Mouse (Mus musculus) liver, embryonic 13.5 days (tissue): ENCODE measurements around the gene BC030499. TPM values are rescaled to one million over a fixed set of nuclear protein-coding genes. Genes with fewer than 3 reads are reported as not detected.

Experiments used
- ATAC-seq: fragments of 200-750 bp; cut with Nextera tagmentation; 2 replicates; pipeline ENCODE4 v1.8.0; 2017; ENCODE audit warnings: low read depth, mild to moderate bottlenecking, moderate number of reproducible peaks, moderate library complexity
- DNase-seq: peaks from one replicate; pipeline ENCODE4 v3.0.0; 2022
- H3K27ac ChIP-seq: fragments of 300-500 bp; sonication (generic); 2 replicates; pipeline ENCODE4 v1.5.1; 2015; ENCODE audit warnings: moderate library complexity, mild to moderate bottlenecking, inconsistent platforms
- H3K27me3 ChIP-seq: fragments of 300-500 bp; sonication (generic); 2 replicates; pipeline ENCODE4 v1.6.1; 2015; ENCODE audit warnings: mild to moderate bottlenecking, inconsistent platforms
- H3K36me3 ChIP-seq: fragments of 300-500 bp; sonication (generic); 2 replicates; pipeline ENCODE4 v1.6.1; 2015; ENCODE audit warnings: mild to moderate bottlenecking, inconsistent platforms
- H3K4me1 ChIP-seq: fragments of 300-500 bp; sonication (generic); replicated peaks from 2 replicates; pipeline ENCODE4 v1.6.1; 2015; ENCODE audit warnings: inconsistent platforms
- H3K4me2 ChIP-seq: fragments of 300-500 bp; sonication (generic); 2 replicates; pipeline ENCODE4 v1.6.1; 2015; ENCODE audit warnings: inconsistent platforms, mild to moderate bottlenecking, moderate library complexity
- H3K4me3 ChIP-seq: fragments of 300-500 bp; sonication (generic); replicated peaks from 2 replicates; pipeline ENCODE4 v1.5.1; 2015; ENCODE audit warnings: mild to moderate bottlenecking, inconsistent platforms
- H3K9ac ChIP-seq: fragments of 300-500 bp; sonication (generic); 2 replicates; pipeline ENCODE4 v1.6.1; 2015; ENCODE audit warnings: mild to moderate bottlenecking, inconsistent platforms
- H3K9me3 ChIP-seq: fragments of 300-500 bp; sonication (generic); replicated peaks from 2 replicates; pipeline ENCODE4 v1.6.1; 2016; ENCODE audit warnings: inconsistent platforms
- WGBS: fragments of 180-500 bp; shearing (Covaris S2); methylation state at CpG from one replicate; pipeline ENCODE4 v1.1.7; 2015; ENCODE audit not compliant: insufficient replicate concordance; 5-methylcytosine and 5-hydroxymethylcytosine counted together
- polyA plus RNA-seq: library from polyadenylated mRNA; unstranded; fragments of >200 nt; fragmentation: Nextera tagmentation; extraction: Ambion mirVana; gene quantifications from 2 replicates; pipeline ENCODE4 v1.2.1, GENCODE M21; 2015

The BC030499 gene
- polyA plus RNA-seq, 1 experiment from 2014 or later = 0.06 TPM

- Histone ChIP-seq H3K36me3 (peaks cover 95% of the 10 kb centered on the region), H3K27me3 (no peaks in the 10 kb centered on the region), H3K9ac (no peak overlapping the region), H3K4me3 (no peak overlapping the region), H3K27ac (no peak overlapping the region), H3K4me2 (no peak overlapping the region), H3K9me3 (no peaks in the 10 kb centered on the region), H3K4me1 (peaks cover 15% of the 10 kb centered on the region)
- 88% methylated on average over 8 of the region's 8 CpGs for WGBS
- no peak for DNase-seq
- ATAC-seq = no peak
Observed at GRCm38 (mm10) chr11:78310861-78311511, 20.3 kb downstream of the BC030499 start.

- H3K27me3 ChIP-seq = no peaks in the 10 kb centered on the region
- peaks cover 97% of the 10 kb centered on the region for H3K36me3 ChIP-seq
- ATAC-seq (no peak), DNase-seq (no peak)
- no peak overlapping the region for H3K9ac ChIP-seq
- H3K4me2 ChIP-seq = no peak overlapping the region
- H3K4me3 ChIP-seq = no peak overlapping the region
- WGBS = 94% methylated on average over 2 of the region's 2 CpGs
- no peaks in the 10 kb centered on the region for H3K9me3 ChIP-seq
- H3K4me1 ChIP-seq = no peaks in the 10 kb centered on the region
- no peak overlapping the region for H3K27ac ChIP-seq
Observed at GRCm38 (mm10) chr11:78313662-78314061, 23.0 kb downstream of the BC030499 start.

- H3K4me3 ChIP-seq = no peak overlapping the region
- WGBS = 88% methylated on average over 2 of the region's 2 CpGs
- no peak overlapping the region for H3K9ac ChIP-seq
- peaks cover 92% of the 10 kb centered on the region for H3K36me3 ChIP-seq
- no peaks in the 10 kb centered on the region for H3K9me3 ChIP-seq
- H3K27ac ChIP-seq = no peak overlapping the region
- H3K4me1 ChIP-seq = peaks cover 14% of the 10 kb centered on the region
- DNase-seq (no peak), ATAC-seq (no peak)
- no peak overlapping the region for H3K4me2 ChIP-seq
- H3K27me3 ChIP-seq = no peaks in the 10 kb centered on the region
Observed at GRCm38 (mm10) chr11:78318411-78318810, 27.8 kb downstream of the BC030499 start.

GRCm38 (mm10) chr11:78322076-78322831 is 31.6 kb downstream of the BC030499 start:
- no peak for DNase-seq
- Histone ChIP-seq H3K9ac (no peak overlapping the region), H3K36me3 (peaks cover 54% of the 10 kb centered on the region), H3K4me1 (peaks cover 17% of the 10 kb centered on the region), H3K27ac (peak overlapping the region; percentile 31; the same call in 1 of the 2 replicates), H3K4me3 (no peak overlapping the region), H3K9me3 (no peaks in the 10 kb centered on the region), H3K27me3 (no peaks in the 10 kb centered on the region), H3K4me2 (peak overlapping the region; percentile 45; the same call in 1 of the 2 replicates)
- WGBS = 80% methylated on average over 2 of the region's 2 CpGs
- ATAC-seq = no peak

- peak; percentile 99 for ATAC-seq
- peak within 1 kb of the TSS; percentile 36; the same call in 1 of the 2 replicates for H3K9ac ChIP-seq
Observed at GRCm38 (mm10) chr11:78322860-78323259, 32.2 kb downstream of the BC030499 start, which contains the start of gene Aldoc. Aldoc (plus strand) TSS chr11:78322968.

GRCm38 (mm10) chr11:78324000-78324785 is 33.6 kb downstream of the BC030499 start:
- Histone ChIP-seq H3K4me3 (no peak overlapping the region), H3K27me3 (no peaks in the 10 kb centered on the region), H3K36me3 (peaks cover 35% of the 10 kb centered on the region), H3K4me1 (peaks cover 24% of the 10 kb centered on the region), H3K4me2 (no peak overlapping the region), H3K27ac (no peak overlapping the region), H3K9me3 (no peaks in the 10 kb centered on the region), H3K9ac (no peak overlapping the region)
- DNase-seq (no peak), ATAC-seq (no peak)
- 80% methylated on average over 15 of the region's 15 CpGs for WGBS

More at GRCm38 (mm10) chr11:78322860-78323259, 32.2 kb downstream of the BC030499 start, which contains the start of gene Aldoc:
- Histone ChIP-seq H3K27ac (peak within 1 kb of the TSS; percentile 31; the same call in 1 of the 2 replicates), H3K27me3 (no peaks in the 10 kb centered on the region), H3K36me3 (peaks cover 48% of the 10 kb centered on the region), H3K4me2 (peak within 1 kb of the TSS; percentile 45), H3K4me3 (no peak within 1 kb of the TSS), H3K4me1 (peaks cover 17% of the 10 kb centered on the region), H3K9me3 (no peaks in the 10 kb centered on the region)
- peak; percentile 85 for DNase-seq
- WGBS = 7% methylated on average over 15 of the region's 15 CpGs

- no peak for DNase-seq
- H3K4me2 ChIP-seq = no peak overlapping the region
- 86% methylated on average over 12 of the region's 12 CpGs for WGBS
- no peak for ATAC-seq
- H3K27me3 ChIP-seq = no peaks in the 10 kb centered on the region
- no peaks in the 10 kb centered on the region for H3K9me3 ChIP-seq
- peaks cover 30% of the 10 kb centered on the region for H3K4me1 ChIP-seq
- H3K9ac ChIP-seq = no peak overlapping the region
- H3K27ac ChIP-seq = no peak overlapping the region
- no peak overlapping the region for H3K4me3 ChIP-seq
- peaks cover 27% of the 10 kb centered on the region for H3K36me3 ChIP-seq
Observed at GRCm38 (mm10) chr11:78324965-78325364, 34.3 kb downstream of the BC030499 start.

GRCm38 (mm10) chr11:78327215-78327614 is 36.6 kb downstream of the BC030499 start:
- no peak overlapping the region for H3K9ac ChIP-seq
- DNase-seq (no peak), ATAC-seq (no peak)
- peaks cover 6% of the 10 kb centered on the region for H3K36me3 ChIP-seq
- no peaks in the 10 kb centered on the region for H3K27me3 ChIP-seq
- 83% methylated on average over 4 of the region's 4 CpGs for WGBS
- no peaks in the 10 kb centered on the region for H3K9me3 ChIP-seq
- peak overlapping the region; percentile 97; the same call in 1 of the 2 replicates for H3K4me2 ChIP-seq
- no peak overlapping the region for H3K4me3 ChIP-seq
- no peak overlapping the region for H3K27ac ChIP-seq
- peaks cover 27% of the 10 kb centered on the region for H3K4me1 ChIP-seq

- Histone ChIP-seq H3K36me3 (peaks cover 8% of the 10 kb centered on the region), H3K4me2 (peak within 1 kb of the TSS; percentile 97), H3K9me3 (no peaks in the 10 kb centered on the region), H3K27me3 (no peaks in the 10 kb centered on the region), H3K4me1 (peaks cover 21% of the 10 kb centered on the region), H3K4me3 (peak within 1 kb of the TSS; percentile 89), H3K9ac (peak within 1 kb of the TSS; percentile 89), H3K27ac (peak within 1 kb of the TSS; percentile 63)
- 9% methylated on average over 37 of the region's 37 CpGs for WGBS
- ATAC-seq (peak; percentile 94), DNase-seq (peak; percentile 96)
Observed at GRCm38 (mm10) chr11:78327634-78328511, 37.2 kb downstream of the BC030499 start, which contains the start of gene Pigs. Pigs (plus strand) TSS chr11:78328415.

GRCm38 (mm10) chr11:78328512-78329056 is 37.9 kb downstream of the BC030499 start:
- peaks cover 15% of the 10 kb centered on the region for H3K36me3 ChIP-seq
- peak overlapping the region; percentile 97 for H3K4me2 ChIP-seq
- DNase-seq (no peak), ATAC-seq (peak; percentile 73)
- no peaks in the 10 kb centered on the region for H3K27me3 ChIP-seq
- H3K4me3 ChIP-seq = peak overlapping the region; percentile 89
- whole genome bisulfite sequencing = under 1% methylated on average over 41 of the region's 41 CpGs
- peak overlapping the region; percentile 89 for H3K9ac ChIP-seq
- H3K9me3 ChIP-seq = no peaks in the 10 kb centered on the region
- peaks cover 13% of the 10 kb centered on the region for H3K4me1 ChIP-seq
- H3K27ac ChIP-seq = peak overlapping the region; percentile 43
